Mouse (Mus musculus) spleen, adult 18-20 months (tissue): Measurements from ENCODE around the gene Rnf123.

Experiments used
- DNase-seq, 2 experiments: peaks; one replicate each; pipeline ENCODE4 v3.0.0; 2022; ENCODE audit warnings: mixed read lengths in 2 of 2

Rnf123 gene

DNA sequence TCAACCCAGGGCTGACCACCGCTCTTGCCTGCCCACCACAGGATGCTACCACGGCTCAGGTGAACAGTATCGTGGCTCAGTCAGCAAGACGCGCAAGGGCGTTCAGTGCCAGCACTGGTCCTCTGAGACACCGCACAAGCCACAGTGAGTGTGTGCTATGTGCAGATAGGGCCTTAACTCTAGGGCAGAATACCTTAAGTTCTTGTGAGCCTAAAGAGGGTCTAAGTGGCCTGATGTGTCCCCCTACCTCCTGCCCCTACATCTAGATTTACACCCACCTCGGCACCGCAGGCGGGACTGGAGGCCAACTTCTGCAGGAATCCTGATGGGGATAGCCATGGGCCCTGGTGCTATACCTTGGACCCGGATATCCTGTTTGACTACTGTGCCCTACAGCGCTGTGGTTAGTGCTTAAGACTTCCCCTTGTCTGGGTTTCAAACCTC is at the start of gene Rnf123:
Rnf123 (minus strand) TSS at position 359 of the 444 bp plus-strand sequence.
- DNase-seq, result peak in 1 of 2 experiments; percentile 24

DNA sequence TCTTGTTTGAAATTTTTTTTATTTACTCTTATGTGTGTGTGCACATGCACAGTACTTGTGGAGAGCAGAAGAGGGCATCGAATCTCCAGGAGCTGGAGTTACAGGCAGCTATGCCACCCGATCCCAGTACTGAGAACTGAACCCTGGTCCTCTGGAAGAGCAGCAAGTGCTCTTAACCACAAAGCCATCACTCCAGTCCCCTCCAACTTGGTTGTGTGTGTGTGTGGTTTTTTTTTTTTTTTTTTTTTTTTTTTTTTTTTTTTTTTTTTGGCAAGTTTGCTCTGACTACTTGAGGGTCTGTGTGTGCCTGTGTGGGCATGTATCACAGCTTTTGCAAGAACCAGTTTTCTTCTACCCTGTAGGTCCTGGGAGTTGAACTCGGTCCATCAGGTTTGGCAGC is 49.2 kb upstream of the Rnf123 start:
- DNase-seq, result no peak

DNA sequence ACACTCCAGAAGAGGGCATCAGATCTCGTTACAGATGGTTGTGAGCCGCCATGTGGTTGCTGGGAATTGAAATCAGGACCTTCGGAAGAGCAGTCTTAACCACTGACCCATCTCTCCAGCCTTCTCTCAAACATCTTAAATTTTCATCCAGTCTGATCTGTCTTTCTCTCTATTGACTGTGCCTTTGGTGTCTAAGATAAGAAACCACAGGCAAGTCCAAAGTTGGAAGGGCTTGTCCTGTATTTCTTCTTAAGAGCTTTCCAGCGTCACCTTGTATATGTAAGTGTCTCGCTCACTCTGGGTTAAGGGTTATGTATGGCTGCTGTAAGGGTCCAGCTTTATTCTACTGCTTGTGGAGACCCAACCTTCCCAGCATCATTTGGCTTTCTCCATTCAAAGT is 48.4 kb upstream of the Rnf123 start:
- no peak for DNase-seq

DNA sequence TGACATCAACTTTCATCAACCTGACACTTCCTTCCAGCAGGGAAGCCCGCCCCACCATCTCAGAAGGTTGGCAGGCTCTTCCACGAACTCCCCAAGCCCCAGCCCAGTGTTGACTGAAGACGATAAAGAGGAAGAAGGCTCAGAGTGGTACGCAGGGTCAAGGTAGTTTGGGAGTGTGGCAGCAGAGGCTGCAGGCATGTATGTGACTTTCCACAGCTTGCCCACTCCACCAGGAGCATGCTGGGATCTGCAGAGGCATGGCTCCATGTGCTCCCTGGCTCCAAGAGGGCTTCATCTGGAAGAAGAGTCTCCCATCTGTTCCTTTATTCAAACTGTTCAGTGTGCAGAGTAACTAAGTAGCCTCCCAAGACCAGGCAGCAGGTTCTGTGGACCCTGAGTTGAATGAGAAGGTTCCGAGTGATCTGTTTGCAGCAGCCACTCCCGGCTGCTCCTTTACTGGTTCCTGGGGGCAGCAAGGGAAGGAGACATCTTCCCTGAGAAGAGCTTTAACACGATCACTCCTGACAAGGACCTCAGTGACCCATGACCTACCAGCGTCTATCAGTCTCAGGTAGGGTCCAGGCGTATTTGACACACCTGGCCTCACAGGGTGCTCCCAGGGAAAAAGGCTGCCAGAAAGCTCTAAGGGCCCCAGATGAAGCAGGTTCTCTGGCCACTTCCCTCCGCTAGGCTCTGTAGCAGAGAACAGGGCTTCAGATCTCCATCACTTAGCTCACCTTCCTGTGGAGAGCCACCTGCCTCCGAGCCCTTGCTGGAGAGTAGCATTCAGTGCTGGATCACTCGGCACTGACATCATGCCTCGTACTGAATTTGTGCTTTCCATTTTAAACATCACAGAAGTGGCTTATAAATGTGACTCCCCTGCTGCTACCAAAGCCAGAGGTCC is 46.1 kb upstream of the Rnf123 start:
- no peak for DNase-seq

DNA sequence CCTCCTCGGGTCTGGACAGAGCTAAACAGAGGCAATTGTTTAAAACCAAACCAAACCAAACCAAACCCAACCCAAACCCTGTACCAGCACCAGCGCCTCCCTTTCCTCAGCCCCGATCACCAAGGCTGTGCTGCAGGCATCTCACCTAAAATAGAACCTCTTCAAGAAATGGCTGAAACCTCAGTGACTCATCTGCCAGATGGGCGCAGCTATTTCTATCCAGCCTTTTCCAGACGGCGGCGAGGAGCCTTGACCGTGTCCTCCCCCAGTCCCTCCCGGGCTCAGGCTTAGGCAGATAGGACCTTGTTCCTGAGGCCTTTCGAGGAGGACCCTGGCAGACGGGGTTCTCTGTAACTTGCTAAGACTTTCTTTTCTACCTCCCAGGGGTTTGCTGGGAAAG is 45.1 kb upstream of the Rnf123 start:
- no peak for DNase-seq

DNA sequence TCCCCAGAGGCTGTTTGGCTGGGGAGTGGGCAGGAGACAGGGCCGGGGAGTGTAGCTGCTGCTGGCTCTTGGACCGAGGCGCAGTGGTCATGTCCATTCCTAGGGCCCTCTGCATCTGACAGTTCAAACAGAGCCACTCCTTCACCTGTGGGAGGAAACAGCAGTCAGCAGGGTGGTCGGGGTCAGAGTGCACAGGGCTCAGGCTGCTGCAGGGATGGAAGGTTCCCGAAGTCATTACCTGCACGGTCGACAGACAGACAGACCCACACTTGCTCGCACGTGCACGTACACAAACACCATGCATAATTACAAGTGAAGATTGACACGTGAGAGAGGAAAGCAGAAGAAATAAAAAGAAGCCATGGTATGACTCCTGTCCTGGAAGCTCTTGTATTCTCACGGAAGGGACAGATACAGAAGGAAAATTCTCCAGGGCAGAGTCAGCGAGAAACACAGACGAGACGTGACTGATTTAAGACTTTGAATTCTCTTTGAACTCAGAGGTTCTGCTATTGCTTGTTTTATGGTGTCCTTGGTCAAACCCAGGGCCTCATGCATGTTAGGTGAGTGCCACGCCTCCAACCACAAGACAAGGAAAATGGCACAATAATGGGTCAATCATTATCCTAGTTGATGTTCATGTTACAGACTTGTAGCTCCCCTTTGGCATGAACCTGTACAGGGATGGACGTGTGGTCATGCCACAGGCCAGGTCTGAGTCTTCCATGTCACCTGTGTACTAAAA is 43.5 kb upstream of the Rnf123 start:
- no peak for DNase-seq

DNA sequence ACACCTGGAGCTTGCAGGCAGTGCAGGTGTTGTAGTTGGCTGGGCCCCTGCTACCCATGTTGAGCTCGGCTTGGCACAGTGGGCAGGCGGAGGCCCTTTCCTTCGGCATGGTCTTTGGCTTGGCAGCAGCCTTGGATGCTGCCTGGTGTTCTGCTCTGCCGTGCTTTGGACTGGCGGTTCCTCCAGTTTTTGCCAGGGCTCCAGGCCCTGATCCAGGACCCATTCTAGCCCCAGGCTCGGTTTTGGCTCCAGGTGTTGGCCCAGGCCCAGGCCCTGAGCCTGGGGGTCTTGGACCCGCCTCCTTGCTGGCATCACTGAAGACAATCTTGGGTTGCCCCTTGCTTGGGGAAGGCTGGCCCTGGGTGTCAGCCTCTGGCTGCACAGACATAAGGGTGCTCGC is 42.6 kb upstream of the Rnf123 start:
- no peak for DNase-seq

DNA sequence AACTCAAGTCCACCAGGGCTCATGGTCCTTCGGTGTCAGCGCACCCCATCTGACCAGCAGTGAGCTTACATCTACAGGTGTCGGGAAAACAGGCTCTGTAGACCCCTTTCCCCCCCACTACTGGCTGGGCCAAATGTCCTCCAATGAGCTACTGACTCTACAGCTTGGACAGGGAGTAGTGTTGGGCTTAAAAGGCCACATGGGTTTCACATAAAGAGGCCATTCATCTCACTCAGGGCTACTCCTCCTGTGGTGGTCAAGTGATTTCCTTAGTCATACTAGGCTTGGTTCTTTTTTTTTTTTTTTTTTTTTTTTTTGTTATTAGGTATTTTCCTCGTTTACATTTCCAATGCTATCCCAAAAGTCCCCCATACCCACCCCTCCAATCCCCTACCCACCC is 40.8 kb upstream of the Rnf123 start:
- DNase-seq, result no peak

DNA sequence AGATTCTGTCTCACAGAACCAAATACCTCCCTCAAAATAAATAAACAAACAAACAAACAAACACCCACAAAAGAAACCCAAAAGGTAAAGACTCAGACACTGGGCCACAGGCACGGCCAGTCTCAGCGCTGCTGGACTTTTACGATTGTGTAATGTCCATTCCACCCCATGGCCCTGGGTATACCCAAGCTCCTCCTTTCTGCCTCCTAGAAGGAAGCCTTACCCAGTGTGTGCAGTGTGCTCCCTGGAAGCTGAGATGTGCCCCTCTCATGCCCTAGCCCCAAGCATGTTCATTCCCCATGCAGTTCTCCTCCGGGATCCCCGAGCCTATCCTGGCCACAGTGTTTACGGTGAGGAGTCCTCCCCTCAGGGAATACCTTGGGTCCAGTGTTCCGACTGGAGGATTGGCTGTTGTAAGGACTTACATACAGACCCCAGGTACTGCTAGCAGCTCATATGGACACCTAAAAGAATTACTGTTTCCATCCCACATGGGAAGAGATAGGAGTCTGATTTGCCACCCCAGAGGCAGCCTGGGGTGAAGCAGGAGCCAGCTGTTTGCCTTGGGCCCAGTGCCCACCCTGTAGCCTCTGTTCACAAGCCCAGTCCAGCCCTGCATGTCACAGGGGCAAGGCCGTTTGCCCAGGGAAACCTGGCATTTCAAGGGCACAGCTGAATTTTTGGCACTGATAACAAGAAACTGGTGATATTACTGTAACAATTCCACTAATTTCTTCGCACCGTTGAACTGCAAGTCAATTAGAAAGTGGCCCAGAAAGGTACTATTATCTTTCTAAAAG is 38.2 kb upstream of the Rnf123 start:
- DNase-seq, result no peak

DNA sequence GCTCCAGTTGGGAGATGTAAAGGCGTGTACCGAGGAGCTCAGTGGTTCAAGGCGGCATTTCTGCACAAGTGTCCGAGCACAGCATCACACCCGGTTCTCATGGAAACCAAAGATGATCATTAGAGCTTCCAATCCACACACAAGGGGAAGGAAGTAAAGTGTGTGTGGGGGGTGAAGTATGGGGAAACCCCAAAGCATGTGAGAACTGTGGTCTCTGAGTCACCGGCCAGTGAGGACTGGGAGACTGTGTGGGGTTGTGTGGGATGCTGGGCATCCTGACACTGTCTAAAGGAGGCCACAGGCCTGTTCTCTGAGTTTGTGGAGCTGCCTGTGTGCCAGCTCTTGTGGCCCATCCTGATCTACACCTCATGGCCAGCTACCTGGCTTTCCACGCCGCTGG is 37.5 kb upstream of the Rnf123 start:
- no peak for DNase-seq

DNA sequence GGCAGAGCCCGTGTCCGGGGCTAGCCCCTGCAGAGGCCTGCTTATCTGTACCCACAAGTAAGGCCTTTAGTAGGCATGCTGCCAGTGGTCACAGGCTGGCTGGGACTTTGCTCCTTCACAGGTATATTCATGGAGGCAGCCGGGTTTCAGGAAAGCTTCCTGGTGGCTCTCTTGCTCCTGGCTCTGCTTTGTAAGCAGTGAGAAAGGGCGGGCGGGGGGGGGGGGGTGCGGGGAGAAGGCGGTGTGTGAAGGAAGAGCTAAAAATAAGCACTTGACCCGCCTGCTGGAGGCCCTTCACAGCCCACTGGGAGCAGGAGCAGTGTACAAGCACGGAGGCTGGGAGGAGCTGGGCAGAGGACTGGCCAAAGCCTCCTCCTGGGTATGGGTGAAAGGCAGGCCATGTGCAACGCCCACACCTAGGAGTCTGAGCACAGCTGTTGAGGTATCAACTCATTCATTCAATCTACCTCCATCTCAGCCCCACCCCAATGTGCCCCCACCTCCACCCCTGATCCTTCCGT is 36.8 kb upstream of the Rnf123 start:
- DNase-seq, result no peak

DNA sequence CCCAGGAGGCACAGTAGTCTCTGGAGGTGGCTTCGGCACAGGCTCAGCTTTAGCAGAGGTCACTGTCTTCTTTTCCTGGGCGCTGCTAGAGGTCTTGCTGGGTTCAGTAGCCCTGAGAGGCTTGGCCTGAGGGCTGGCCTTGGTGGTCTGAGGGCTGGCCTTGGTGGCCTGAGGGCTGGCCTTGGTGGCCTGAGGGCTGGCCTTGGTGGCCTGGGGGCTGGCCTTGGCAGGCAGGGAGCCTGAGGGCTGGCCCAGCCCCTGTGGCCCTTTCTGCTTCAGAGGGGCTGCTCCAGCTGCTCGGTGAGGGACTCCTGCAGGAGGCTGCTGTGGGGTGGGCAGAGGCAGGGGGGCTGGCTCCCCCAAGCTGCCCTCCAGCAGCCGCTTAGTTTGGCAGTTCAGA is 34.0 kb upstream of the Rnf123 start:
- no peak for DNase-seq

DNA sequence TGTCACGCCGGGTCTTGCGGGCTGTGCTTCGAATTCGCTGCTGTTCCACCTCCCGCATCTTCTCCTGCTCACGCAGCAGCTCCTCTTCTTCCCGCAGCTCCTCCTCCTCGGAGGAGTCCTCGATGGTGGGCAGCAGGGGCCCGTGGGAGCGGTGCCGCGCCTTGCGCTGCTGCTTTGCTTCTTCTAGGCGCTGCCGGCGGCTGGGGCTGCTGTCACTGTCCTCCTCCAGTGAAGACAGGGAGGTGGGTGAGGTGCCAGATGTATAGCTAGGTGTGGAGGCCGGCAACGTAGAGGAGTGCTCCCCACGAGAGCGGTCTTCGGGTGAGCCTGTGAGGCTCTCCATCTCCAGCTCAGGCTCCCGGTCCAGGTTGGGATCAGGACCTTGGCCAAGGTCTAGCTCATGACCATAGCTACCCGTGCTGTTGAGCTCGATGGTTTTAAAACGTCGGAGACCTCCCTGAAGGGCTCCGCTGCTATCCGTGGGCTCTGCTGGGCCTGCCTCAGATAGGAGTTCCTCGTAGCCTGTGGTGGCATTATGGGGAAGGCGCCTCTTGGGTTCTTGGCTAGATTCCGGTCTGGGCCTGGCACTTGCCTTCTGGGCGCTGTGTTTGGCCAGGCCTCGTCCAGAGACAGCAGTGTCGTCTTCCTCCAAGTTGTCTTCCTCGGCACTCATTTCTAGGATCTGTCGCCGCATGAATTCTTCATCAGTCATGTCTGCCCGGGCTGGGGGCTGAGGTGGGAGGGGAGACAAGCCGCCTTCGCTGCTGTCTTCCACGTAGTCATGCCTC is 32.3 kb upstream of the Rnf123 start:
- no peak for DNase-seq

DNA sequence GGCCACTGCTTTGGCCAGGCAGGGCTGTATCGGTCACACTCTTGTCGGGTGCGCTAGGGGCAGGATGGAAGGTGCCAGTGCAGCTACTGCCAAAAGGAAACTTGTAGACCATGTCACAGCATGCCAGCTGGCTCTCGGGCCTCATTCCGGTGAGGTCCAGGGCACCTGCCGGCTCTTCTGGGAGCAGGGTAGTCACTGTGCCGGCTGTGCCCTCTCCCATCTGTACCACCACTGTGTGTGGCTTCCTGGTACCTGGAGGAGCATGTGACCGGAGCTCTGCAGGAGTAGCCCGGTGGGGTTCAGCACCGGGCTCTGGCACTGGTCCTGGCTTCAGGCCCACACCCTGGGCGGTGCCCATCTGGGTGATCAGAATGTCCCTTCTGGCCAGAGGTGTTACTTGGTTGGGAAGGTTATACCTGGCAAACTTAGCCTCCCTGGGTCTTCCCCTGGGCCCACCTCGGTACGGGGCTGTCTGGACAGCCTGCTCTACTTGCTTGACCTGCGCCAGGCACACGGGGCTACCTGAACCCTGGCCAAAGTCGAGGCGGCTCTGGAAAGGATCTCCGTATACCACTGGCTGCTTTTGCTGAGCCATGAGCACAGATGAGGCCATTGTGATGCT is 29.7 kb upstream of the Rnf123 start:
- DNase-seq, result no peak

DNA sequence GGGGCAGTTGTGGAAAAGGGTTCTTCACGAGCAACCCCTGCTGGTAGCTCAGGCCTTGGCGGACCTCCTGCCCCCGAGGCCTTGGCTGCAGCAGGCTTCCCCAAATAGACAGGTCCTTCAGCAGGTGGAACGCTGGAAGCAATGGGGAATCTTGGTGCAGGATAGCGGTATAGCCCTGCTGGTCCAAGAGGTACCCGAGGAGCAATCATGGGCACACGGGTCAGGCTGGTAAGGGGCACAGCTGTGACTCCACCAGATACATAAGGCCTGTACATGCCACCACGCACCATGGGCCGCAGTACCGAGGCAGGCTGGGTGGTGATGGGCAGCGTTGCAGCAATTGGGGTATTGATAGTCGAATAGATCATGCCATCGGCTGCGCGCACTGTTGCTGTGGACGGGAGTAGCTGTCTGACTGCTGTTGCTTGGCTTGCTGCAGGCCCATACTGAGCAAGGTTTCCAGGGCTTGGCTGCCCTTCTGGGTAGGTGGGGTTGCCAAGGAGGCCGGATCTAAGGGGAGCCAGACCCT is 28.5 kb upstream of the Rnf123 start:
- no peak for DNase-seq

DNA sequence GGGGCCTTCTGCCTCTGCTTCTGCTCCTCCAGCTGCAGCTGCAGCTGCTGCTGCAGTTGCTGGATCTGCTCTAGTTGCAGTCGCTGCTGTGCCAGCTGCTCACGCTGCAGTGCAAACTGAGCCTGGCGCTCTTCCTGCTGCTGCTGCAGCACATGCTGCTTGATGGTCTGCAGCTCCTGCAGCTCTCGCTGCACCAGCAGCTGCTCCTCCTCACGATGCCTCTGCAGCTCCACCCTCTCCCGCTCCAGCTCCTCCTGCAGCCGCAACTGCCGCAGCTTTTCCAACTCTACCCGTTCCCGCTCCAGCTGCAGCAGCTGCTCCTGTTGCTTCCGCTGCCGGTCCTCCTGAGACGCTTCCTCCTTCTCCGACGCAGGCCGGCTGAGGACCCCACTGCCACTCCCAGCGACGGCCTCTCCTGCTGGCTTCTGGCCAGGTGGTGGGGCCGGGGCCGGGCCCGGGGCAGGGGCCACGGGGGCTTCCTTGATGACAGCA is 28.0 kb upstream of the Rnf123 start:
- no peak for DNase-seq

DNA sequence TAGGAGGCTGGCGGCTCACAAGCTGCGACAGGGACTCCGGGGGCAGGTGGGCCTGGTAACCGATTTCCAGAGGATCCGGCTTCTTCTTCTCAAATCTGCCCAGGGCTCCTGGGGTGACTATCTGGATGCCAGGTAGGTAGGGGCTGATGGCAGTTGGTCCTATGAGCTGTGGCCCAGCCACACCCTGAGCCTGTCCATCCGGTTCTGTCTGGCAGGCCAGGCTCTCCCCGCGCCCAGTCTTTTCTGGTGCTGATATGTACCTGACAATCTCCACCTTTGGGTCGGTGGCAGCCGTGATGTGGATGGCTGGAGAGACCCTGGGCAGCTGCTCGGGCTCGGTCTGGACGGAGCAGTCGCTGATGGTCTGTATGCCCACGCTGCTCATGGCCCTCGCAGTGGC is 27.0 kb upstream of the Rnf123 start:
- DNase-seq, result no peak

DNA sequence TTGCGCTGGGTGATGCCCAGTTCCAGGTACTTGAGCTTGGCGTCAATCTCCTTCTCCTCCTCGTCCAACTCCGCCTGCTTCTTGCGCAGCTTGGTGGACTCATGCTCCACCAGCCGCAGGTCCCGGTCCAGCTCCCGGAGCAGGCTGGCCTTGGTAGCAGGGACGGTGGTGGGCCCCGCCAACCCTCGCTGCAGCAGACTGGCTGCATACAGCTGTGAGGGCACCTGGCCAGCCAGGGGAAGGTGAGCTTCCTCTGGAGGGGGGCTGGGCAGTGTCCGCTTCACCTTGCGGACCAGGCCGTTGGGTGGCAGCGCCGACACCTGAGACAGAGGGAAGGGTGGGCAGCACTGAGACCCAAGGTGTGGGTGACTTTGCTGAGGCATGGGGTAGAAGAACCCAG is 24.7 kb upstream of the Rnf123 start:
- DNase-seq, result no peak

DNA sequence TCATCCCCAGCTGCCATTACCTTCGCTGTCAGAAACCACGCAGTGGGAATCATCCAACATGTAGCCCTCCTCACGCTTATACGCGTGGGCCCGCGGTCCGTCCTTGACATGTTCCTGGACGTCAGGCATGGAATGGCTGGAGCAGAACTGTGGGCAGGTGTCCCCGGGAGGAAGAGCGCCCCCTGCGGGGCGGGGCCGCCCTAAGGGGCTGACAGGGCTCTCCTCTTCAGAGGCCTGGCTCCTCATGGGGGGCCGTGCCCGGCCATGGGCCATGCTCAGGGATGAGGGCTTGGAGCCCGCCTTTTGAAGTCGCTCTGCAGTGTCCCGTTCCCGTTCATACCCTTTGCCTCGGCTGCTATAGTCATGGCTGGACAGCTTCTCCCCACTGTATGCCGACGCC is 22.9 kb upstream of the Rnf123 start:
- no peak for DNase-seq

DNA sequence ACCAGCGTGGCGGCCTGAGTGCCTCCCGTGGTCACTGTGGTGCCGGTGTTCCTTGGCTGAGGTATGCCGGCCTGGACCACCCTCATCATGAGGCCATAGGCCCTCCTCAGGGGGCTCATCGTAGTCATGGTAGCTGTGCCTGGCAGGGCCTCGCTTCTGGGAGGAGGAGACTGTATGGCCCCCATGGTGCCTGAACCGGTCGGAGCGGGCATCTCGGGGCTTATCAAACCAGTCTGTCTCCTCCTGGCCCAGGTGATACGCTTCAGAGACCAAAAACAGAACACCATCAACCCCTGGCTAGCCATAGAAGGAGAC is 22.4 kb upstream of the Rnf123 start:
- no peak for DNase-seq

DNA sequence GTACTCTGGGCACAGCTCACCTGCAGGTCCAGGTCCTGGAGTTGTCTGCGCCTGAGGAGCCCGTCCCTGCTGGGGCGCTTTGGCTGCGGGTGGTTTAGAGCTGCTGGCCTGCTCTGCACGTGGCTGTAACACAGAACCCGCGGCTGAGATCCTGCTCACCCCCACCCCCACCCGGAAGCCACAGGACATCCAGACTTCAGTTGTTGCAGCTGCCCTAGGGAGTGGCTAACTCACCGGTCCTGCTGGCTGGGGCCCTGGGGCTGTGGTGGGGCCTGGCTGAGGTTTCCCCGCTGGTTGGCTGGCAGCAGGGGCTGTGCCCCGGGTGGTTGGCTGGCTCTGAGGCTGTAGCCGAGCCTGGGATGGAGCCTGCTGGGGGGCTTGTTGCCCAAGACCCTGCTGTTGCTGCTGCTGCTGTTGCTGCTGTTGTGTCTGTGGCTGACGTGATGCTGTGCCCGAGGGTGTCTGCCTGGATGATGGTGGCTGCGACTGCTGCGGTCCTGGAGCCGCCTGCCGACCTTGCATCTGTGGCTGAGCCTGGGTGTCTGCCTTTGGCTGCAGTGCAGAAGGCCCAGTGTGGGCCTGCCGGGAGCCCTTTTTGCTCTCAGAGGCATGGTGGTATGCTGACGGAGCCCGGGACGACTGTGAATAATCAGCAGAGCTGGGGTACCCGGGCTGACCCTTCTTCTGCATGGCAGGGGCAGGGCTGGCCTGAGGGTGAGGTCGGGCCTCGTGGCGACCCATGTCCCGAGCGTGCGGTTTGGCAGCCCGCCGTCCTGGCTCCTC is 21.8 kb upstream of the Rnf123 start:
- DNase-seq, result no peak
